ENCODE assay signal across 8 mouse cellular contexts in genomic region chr9:65587270-65587572, GRCm38 (mm10). TPM values are rescaled to one million over a fixed set of nuclear protein-coding genes. Genes with fewer than 3 reads are reported as not detected.
DNase-seq lines count a peak whose midpoint lies in the region; ATAC-seq lines count a peak whose summit lies in the region.

No protein-coding gene starts in this region.

- H3K9ac ChIP-seq in forebrain, embryonic 14.5 days (ENCODE audit: low read length) = peak overlapping the region; percentile 64
- H3K9ac ChIP-seq in liver, embryonic 16.5 days (ENCODE audit: low read depth, low read length) = peak overlapping the region; percentile 84

- ATAC-seq in erythroblast, adult 5-6 weeks (replicated peaks; ENCODE audit: low FRiP score, poor library complexity, severe bottlenecking) = no peak
- peak; percentile 24 for ATAC-seq in forebrain, embryonic 14.5 days
- 0 out of 2 replicates have a peak, but pooled peaks have one; percentile 0 for ATAC-seq in liver, embryonic 16.5 days (ENCODE audit: low read depth)

- H3K4me3 ChIP-seq in erythroblast, embryonic 14.5 days (replicated peaks) = peak overlapping the region; percentile 98
- peak overlapping the region; percentile 54 for H3K4me3 ChIP-seq in forebrain, embryonic 14.5 days (ENCODE audit: low read depth, low read length)
- H3K4me3 ChIP-seq in liver, embryonic 16.5 days (ENCODE audit: low read depth, low read length) = peak overlapping the region; percentile 87

- peak overlapping the region; percentile 95 for H3K4me2 ChIP-seq in forebrain, embryonic 14.5 days (ENCODE audit: low read length)
- peak overlapping the region; percentile 92 for H3K4me2 ChIP-seq in liver, embryonic 16.5 days (ENCODE audit: low read depth, low read length)

- WGBS in forebrain, embryonic 14.5 days = 0% methylated on average over 6 of the region's 6 CpGs
- 0% methylated on average over 6 of the region's 6 CpGs for WGBS in liver, embryonic 16.5 days (ENCODE audit: insufficient replicate concordance)

- H3K27me3 ChIP-seq in erythroblast, embryonic 14.5 days (ENCODE audit: control insufficient read depth) = no peaks in the 10 kb centered on the region
- no peaks in the 10 kb centered on the region for H3K27me3 ChIP-seq in forebrain, embryonic 14.5 days (replicated peaks; ENCODE audit: control insufficient read depth, insufficient read depth, low read length)
- no peaks in the 10 kb centered on the region for H3K27me3 ChIP-seq in liver, embryonic 16.5 days (ENCODE audit: control insufficient read depth, insufficient read depth, low read depth, low read length)

- no peaks in the 10 kb centered on the region; the same call in 1 of the 2 replicates for H3K9me3 ChIP-seq in erythroblast, embryonic 14.5 days (ENCODE audit: control insufficient read depth, low read length)
- no peaks in the 10 kb centered on the region for H3K9me3 ChIP-seq in forebrain, embryonic 14.5 days (replicated peaks; ENCODE audit: control insufficient read depth, low read length)
- no peaks in the 10 kb centered on the region for H3K9me3 ChIP-seq in liver, embryonic 16.5 days (replicated peaks; ENCODE audit: control insufficient read depth, low read length)

- H3K4me1 ChIP-seq in erythroblast, embryonic 14.5 days (ENCODE audit: control insufficient read depth) = peaks cover 61% of the 10 kb centered on the region
- H3K4me1 ChIP-seq in forebrain, embryonic 14.5 days (ENCODE audit: control insufficient read depth, insufficient read depth, low read length) = peaks cover 18% of the 10 kb centered on the region
- peaks cover 32% of the 10 kb centered on the region for H3K4me1 ChIP-seq in liver, embryonic 16.5 days (ENCODE audit: control insufficient read depth, low read depth, low read length)

- DNase-seq in 416B (ENCODE audit: low read depth) = peak; percentile 56
- no peak for DNase-seq in forebrain, embryonic 14.5 days (ENCODE audit: low spot score)
- no peak for DNase-seq in urinary bladder, postnatal 14 days (ENCODE audit: low spot score)
- no peak for DNase-seq in frontal cortex, postnatal 25 days (ENCODE audit: low spot score in 2 of 2)
- DNase-seq in layer of hippocampus, adult 18-20 months (ENCODE audit: low spot score in 2 of 2) = no peak

- peaks cover 44% of the 10 kb centered on the region for H3K36me3 ChIP-seq in erythroblast, embryonic 14.5 days (ENCODE audit: control insufficient read depth)
- peaks cover 6% of the 10 kb centered on the region for H3K36me3 ChIP-seq in forebrain, embryonic 14.5 days (ENCODE audit: control insufficient read depth, insufficient read depth, low read length)
- peaks cover 24% of the 10 kb centered on the region for H3K36me3 ChIP-seq in liver, embryonic 16.5 days (ENCODE audit: control insufficient read depth, insufficient read depth)

- no peak overlapping the region for H3K27ac ChIP-seq in forebrain, embryonic 14.5 days (ENCODE audit: low read depth, low read length)
- peak overlapping the region; percentile 85 for H3K27ac ChIP-seq in liver, embryonic 16.5 days (ENCODE audit: low read length)

RNA-seq across cellular contexts. Expression of gene Pif1, which starts 0.3 kb away (rescaled TPM):
- 4.9 and 5.2 TPM in 2 replicates for polyA plus RNA-seq in erythroblast, embryonic 14.5 days (2012)
- 2.9 and 6.9 TPM in 2 replicates for total RNA-seq in erythroblast, adult 5-6 weeks (2015; ENCODE audit: low replicate concordance)
- 6.5 and 19.7 TPM in 2 replicates for total RNA-seq in erythroblast, adult 5-6 weeks (2017; ENCODE audit: low replicate concordance)
- polyA plus RNA-seq in forebrain, embryonic 14.5 days (2014; fragmentation: Nextera tagmentation; extraction: Ambion mirVana) = 5.8 and 6.3 TPM in 2 replicates
- polyA plus RNA-seq in liver, embryonic 16.5 days (2015; fragmentation: Nextera tagmentation; extraction: Ambion mirVana) = 9.6 and 10.9 TPM in 2 replicates
- total RNA-seq in layer of hippocampus, adult 18-20 months (2021) = under 1 TPM in 1 of 2 experiments, not detected in 1; 0.12 TPM

RNA-seq across cellular contexts. Expression of gene Plekho2, which starts 7.4 kb away (rescaled TPM):
- 11.7 and 13.8 TPM in 2 replicates for polyA plus RNA-seq in erythroblast, embryonic 14.5 days (2012)
- total RNA-seq in erythroblast, adult 5-6 weeks (2015; ENCODE audit: low replicate concordance) = 22.3 and 23.4 TPM in 2 replicates
- total RNA-seq in erythroblast, adult 5-6 weeks (2017; ENCODE audit: low replicate concordance) = 25.3 and 39.0 TPM in 2 replicates
- 3.6 and 3.9 TPM in 2 replicates for polyA plus RNA-seq in forebrain, embryonic 14.5 days (2014; fragmentation: Nextera tagmentation; extraction: Ambion mirVana)
- polyA plus RNA-seq in liver, embryonic 16.5 days (2015; fragmentation: Nextera tagmentation; extraction: Ambion mirVana) = 23.1 and 24.5 TPM in 2 replicates
- 10 to 100 TPM in 1 of 2 experiments, 1 to 10 TPM in 1; 7.7 to 11.7 TPM for total RNA-seq in layer of hippocampus, adult 18-20 months (2021)

RNA-seq across cellular contexts. Expression of gene Rbpms2, which starts 42.2 kb away (rescaled TPM):
- 0.09 and 0.12 TPM in 2 replicates for polyA plus RNA-seq in erythroblast, embryonic 14.5 days (2012)
- 0.84 TPM in 1 of 2 replicates, not detected in the other for total RNA-seq in erythroblast, adult 5-6 weeks (2015; ENCODE audit: low replicate concordance)
- total RNA-seq in erythroblast, adult 5-6 weeks (2017; ENCODE audit: low replicate concordance) = 0.17 TPM in 1 of 2 replicates, not detected in the other
- 3.8 TPM in 2 replicates for polyA plus RNA-seq in forebrain, embryonic 14.5 days (2014; fragmentation: Nextera tagmentation; extraction: Ambion mirVana)
- polyA plus RNA-seq in liver, embryonic 16.5 days (2015; fragmentation: Nextera tagmentation; extraction: Ambion mirVana) = 11.9 and 14.6 TPM in 2 replicates
- total RNA-seq in layer of hippocampus, adult 18-20 months (2021) = 1 to 10 TPM; 2.2 to 3.2 TPM
